Mouse (Mus musculus): ENCODE measurements at regions not wholly inside any gene's neighbourhood (a gene's known extent, or its start where the extent isn't known, plus 50 kb on each side); places are given as distances from the start of the nearest gene placed in this dataset.

GRCm38 (mm10) chr4:106251430-106251829 is 64.6 kb upstream of the Usp24 start:
- no peak for DNase-seq (ENCODE audit: low spot score)
- Histone ChIP-seq H3K4me1 (no peaks in the 10 kb centered on the region), H3K36me3 (no peaks in the 10 kb centered on the region), H3K9me3 (replicated peaks) (no peaks in the 10 kb centered on the region), H3K4me3 (no peak overlapping the region), H3K27ac (replicated peaks) (no peak overlapping the region), H3K27me3 (ENCODE audit: low read depth, poor library complexity, severe bottlenecking) (no peaks in the 10 kb centered on the region)
- WGBS: 93% methylated on average over 1 of the region's 1 CpGs

DNA sequence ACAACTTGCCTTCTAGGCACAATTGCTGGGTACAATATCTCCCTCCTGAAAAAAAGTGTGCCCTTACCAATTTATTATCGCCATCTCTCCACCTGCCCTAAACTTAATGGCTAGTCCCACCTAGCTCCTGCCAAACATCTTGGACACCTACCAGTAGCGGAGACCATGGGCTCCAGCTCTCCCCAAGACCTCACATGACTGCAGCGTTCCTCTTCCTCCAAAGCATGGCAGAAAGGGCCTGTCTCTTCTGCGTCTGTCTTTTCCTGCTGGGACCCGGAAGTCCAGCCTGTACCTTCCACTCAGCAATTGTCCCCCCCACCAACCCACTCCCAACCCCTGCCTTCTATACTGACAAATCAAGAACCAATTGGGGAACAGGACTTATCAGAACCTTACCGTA is 63.1 kb upstream of the Usp24 start:
- Histone ChIP-seq H3K27ac (replicated peaks) (no peak overlapping the region), H3K36me3 (no peaks in the 10 kb centered on the region), H3K4me3 (no peak overlapping the region), H3K4me1 (no peaks in the 10 kb centered on the region), H3K27me3 (ENCODE audit: low read depth, poor library complexity, severe bottlenecking) (no peaks in the 10 kb centered on the region), H3K9me3 (replicated peaks) (no peaks in the 10 kb centered on the region)
- DNase-seq (ENCODE audit: low spot score): no peak
- WGBS: 92% methylated on average over 6 of the region's 6 CpGs

GRCm38 (mm10) chr4:106254761-106255475 is 61.1 kb upstream of the Usp24 start:
- H3K36me3 ChIP-seq: no peaks in the 10 kb centered on the region
- DNase-seq (ENCODE audit: low spot score): no peak
- WGBS: 93% methylated on average over 3 of the region's 3 CpGs

DNA sequence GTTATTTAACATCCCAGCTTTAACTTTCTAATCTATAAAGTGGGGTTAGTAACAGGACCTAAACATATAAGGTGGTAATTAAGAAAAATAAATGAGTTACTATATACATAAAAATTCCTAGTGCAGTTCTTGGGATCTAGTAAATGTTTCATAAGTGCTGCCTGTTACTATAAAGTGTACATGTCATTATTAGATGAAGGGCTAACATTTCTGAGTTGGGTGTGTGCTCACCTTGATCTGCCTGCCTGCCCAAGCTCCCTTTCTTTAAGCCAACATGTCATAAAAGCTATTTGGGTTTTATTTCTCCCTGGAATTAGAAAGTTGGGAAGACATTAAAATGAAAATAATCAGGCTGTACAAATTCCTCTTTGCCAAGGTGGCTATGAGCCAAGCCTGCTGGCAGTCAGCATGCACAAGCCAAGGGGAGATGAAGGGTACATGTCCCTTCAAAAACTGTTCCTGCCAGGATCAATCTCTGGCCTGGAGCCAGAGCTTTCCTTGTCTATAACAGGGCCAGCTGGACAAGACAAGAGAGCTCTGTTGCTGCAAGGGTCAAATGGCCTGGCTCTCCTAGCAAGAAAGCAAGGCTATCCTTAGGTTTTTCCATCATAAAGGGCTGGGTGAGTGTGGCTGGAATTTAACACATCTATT is 59.9 kb upstream of the Usp24 start:
- H3K4me1 ChIP-seq: no peaks in the 10 kb centered on the region
- no peaks in the 10 kb centered on the region for H3K36me3 ChIP-seq
- no peak overlapping the region for H3K27ac ChIP-seq (replicated peaks)
- no peak overlapping the region for H3K4me3 ChIP-seq
- H3K9me3 ChIP-seq (replicated peaks): no peaks in the 10 kb centered on the region
- no peaks in the 10 kb centered on the region for H3K27me3 ChIP-seq (ENCODE audit: low read depth, poor library complexity, severe bottlenecking)
- DNase-seq (ENCODE audit: low spot score): no peak

More at GRCm38 (mm10) chr4:106254761-106255475, 61.1 kb upstream of the Usp24 start:
- H3K4me3 ChIP-seq: no peak overlapping the region
- H3K4me1 ChIP-seq: no peaks in the 10 kb centered on the region
- H3K27ac ChIP-seq (replicated peaks): no peak overlapping the region
- no peaks in the 10 kb centered on the region for H3K27me3 ChIP-seq (ENCODE audit: low read depth, poor library complexity, severe bottlenecking)
- H3K9me3 ChIP-seq (replicated peaks): no peaks in the 10 kb centered on the region

GRCm38 (mm10) chr4:106261404-106261803 is 54.6 kb upstream of the Usp24 start:
- H3K27me3 ChIP-seq (ENCODE audit: low read depth, poor library complexity, severe bottlenecking): no peaks in the 10 kb centered on the region
- H3K4me3 ChIP-seq: no peak overlapping the region
- H3K36me3 ChIP-seq: no peaks in the 10 kb centered on the region
- no peak for DNase-seq (ENCODE audit: low spot score)
- no peaks in the 10 kb centered on the region for H3K4me1 ChIP-seq
- no peaks in the 10 kb centered on the region for H3K9me3 ChIP-seq (replicated peaks)
- no peak overlapping the region for H3K27ac ChIP-seq (replicated peaks)
- WGBS: 80% methylated on average over 3 of the region's 3 CpGs

DNA sequence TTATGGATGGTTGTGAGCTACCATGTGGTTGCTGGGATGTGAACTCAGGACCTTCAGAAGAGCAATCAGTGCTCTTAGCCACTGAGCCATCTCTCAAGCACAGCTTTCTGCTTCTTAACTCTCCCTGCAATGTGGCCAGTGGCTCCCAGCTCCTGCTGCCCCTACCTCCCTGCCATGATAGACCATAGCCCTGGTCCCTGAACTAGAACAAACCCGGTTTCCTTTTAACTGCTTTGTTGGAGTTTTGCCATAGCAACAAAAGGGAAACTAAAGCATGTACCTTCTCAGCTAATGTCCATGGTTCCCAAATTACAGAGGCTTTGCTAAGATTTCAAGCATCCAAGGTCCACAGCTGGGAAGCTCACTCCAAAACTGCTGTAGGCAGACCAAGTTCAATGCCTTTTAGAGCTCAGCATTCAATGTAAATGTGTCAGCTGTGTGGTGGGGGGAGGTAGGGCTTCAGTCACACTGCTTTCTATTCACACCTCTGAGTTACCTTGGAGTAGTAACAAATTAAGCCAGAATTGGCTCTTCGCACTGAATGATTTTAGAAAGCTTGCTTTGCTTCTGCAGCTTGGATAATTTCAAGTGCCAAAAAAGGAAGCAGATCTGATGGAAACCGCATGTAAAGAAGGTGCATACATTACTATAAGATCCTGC is 54.0 kb upstream of the Usp24 start:
- no peak overlapping the region for H3K4me3 ChIP-seq
- no peaks in the 10 kb centered on the region for H3K27me3 ChIP-seq (ENCODE audit: low read depth, poor library complexity, severe bottlenecking)
- H3K36me3 ChIP-seq: no peaks in the 10 kb centered on the region
- DNase-seq (ENCODE audit: low spot score): no peak
- H3K9me3 ChIP-seq (replicated peaks): no peaks in the 10 kb centered on the region
- H3K27ac ChIP-seq (replicated peaks): no peak overlapping the region
- no peaks in the 10 kb centered on the region for H3K4me1 ChIP-seq
- WGBS: 78% methylated on average over 3 of the region's 3 CpGs

GRCm38 (mm10) chr4:106262751-106263725 is 53.0 kb upstream of the Usp24 start:
- H3K27me3 ChIP-seq (ENCODE audit: low read depth, poor library complexity, severe bottlenecking): no peaks in the 10 kb centered on the region
- H3K4me3 ChIP-seq: no peak overlapping the region
- H3K36me3 ChIP-seq: no peaks in the 10 kb centered on the region
- no peaks in the 10 kb centered on the region for H3K4me1 ChIP-seq
- DNase-seq (ENCODE audit: low spot score): no peak
- WGBS: 89% methylated on average over 9 of the region's 9 CpGs
- H3K27ac ChIP-seq (replicated peaks): no peak overlapping the region
- no peaks in the 10 kb centered on the region for H3K9me3 ChIP-seq (replicated peaks)
